Mouse (Mus musculus) splenic B cell, adult 2 months (primary cell): ENCODE data around the gene Ak5.

Source experiments
- DNase-seq: peaks from one replicate; pipeline ENCODE4 v3.0.0-alpha.2; 2011; ENCODE audit warnings: low read depth, low spot score
- H3K27me3 ChIP-seq: 2 replicates; pipeline ENCODE4 v1.6.1; 2012; ENCODE audit warnings: mild to moderate bottlenecking, low read length, moderate library complexity, mixed read lengths; ENCODE audit not compliant: control insufficient read depth, poor library complexity, insufficient read depth, severe bottlenecking
- H3K36me3 ChIP-seq: 2 replicates; pipeline ENCODE4 v1.6.1; 2012; ENCODE audit warnings: mild to moderate bottlenecking, low read length, moderate library complexity, mixed read lengths; ENCODE audit not compliant: control insufficient read depth, poor library complexity, insufficient read depth, severe bottlenecking

Ak5 gene

GRCm38 (mm10) chr3:152497842-152498241 is 170.3 kb downstream of the Ak5 start:
- DNase-seq, result no peak
- no peaks in the 10 kb centered on the region for H3K36me3 ChIP-seq
- H3K27me3 ChIP-seq, result no peaks in the 10 kb centered on the region

GRCm38 (mm10) chr3:152497084-152497483 is 171.1 kb downstream of the Ak5 start:
- DNase-seq, result no peak
- H3K36me3 ChIP-seq, result no peaks in the 10 kb centered on the region
- no peaks in the 10 kb centered on the region for H3K27me3 ChIP-seq

GRCm38 (mm10) chr3:152495415-152495898 is 172.7 kb downstream of the Ak5 start:
- no peak for DNase-seq

GRCm38 (mm10) chr3:152494667-152495360 is 173.3 kb downstream of the Ak5 start:
- no peak for DNase-seq
- no peaks in the 10 kb centered on the region for H3K36me3 ChIP-seq
- no peaks in the 10 kb centered on the region for H3K27me3 ChIP-seq

More at GRCm38 (mm10) chr3:152495415-152495898, 172.7 kb downstream of the Ak5 start:
- Histone ChIP-seq H3K36me3 (no peaks in the 10 kb centered on the region), H3K27me3 (no peaks in the 10 kb centered on the region)

- no peaks in the 10 kb centered on the region for H3K36me3 ChIP-seq
- no peaks in the 10 kb centered on the region for H3K27me3 ChIP-seq
- DNase-seq, result no peak
Measured at GRCm38 (mm10) chr3:152493813-152494212, 174.3 kb downstream of the Ak5 start.

- no peak for DNase-seq
- H3K27me3 ChIP-seq, result no peaks in the 10 kb centered on the region
- H3K36me3 ChIP-seq, result no peaks in the 10 kb centered on the region
Measured at GRCm38 (mm10) chr3:152492241-152492640, 175.9 kb downstream of the Ak5 start.

- H3K27me3 ChIP-seq, result no peaks in the 10 kb centered on the region
- no peak for DNase-seq
- no peaks in the 10 kb centered on the region for H3K36me3 ChIP-seq
Measured at GRCm38 (mm10) chr3:152490423-152490822, 177.7 kb downstream of the Ak5 start.

GRCm38 (mm10) chr3:152488964-152489363 is 179.2 kb downstream of the Ak5 start:
- Histone ChIP-seq H3K27me3 (no peaks in the 10 kb centered on the region), H3K36me3 (no peaks in the 10 kb centered on the region)
- DNase-seq, result no peak

- Histone ChIP-seq H3K27me3 (no peaks in the 10 kb centered on the region), H3K36me3 (no peaks in the 10 kb centered on the region)
- DNase-seq, result no peak
Measured at GRCm38 (mm10) chr3:152484206-152484605, 184.0 kb downstream of the Ak5 start.

GRCm38 (mm10) chr3:152483800-152484199 is 184.4 kb downstream of the Ak5 start:
- H3K27me3 ChIP-seq, result no peaks in the 10 kb centered on the region
- no peak for DNase-seq
- no peaks in the 10 kb centered on the region for H3K36me3 ChIP-seq

GRCm38 (mm10) chr3:152482182-152482581 is 186.0 kb downstream of the Ak5 start:
- Histone ChIP-seq H3K27me3 (no peaks in the 10 kb centered on the region), H3K36me3 (no peaks in the 10 kb centered on the region)
- DNase-seq, result no peak

GRCm38 (mm10) chr3:152480336-152480735 is 187.8 kb downstream of the Ak5 start:
- no peaks in the 10 kb centered on the region for H3K27me3 ChIP-seq
- DNase-seq, result no peak

GRCm38 (mm10) chr3:152478599-152479435 is 189.3 kb downstream of the Ak5 start:
- DNase-seq, result peak; percentile 68
- no peaks in the 10 kb centered on the region for H3K27me3 ChIP-seq
- H3K36me3 ChIP-seq, result no peaks in the 10 kb centered on the region

More at GRCm38 (mm10) chr3:152480336-152480735, 187.8 kb downstream of the Ak5 start:
- no peaks in the 10 kb centered on the region for H3K36me3 ChIP-seq

- DNase-seq, result peak; percentile 72
- Histone ChIP-seq H3K27me3 (no peaks in the 10 kb centered on the region), H3K36me3 (no peaks in the 10 kb centered on the region)
Measured at GRCm38 (mm10) chr3:152477796-152478527, 190.2 kb downstream of the Ak5 start.
